Mouse (Mus musculus) lung, embryonic 14.5 days (tissue): ENCODE results near the gene Blvra. TPM values are rescaled to one million over a fixed set of nuclear protein-coding genes. Genes with fewer than 3 reads are reported as not detected.

Source experiments
- ATAC-seq: fragments of 200-750 bp; cut with Nextera tagmentation; 2 replicates; pipeline ENCODE4 v1.8.0; 2017; ENCODE audit warnings: mild to moderate bottlenecking, moderate TSS enrichment, moderate library complexity; ENCODE audit not compliant: insufficient read depth
- DNase-seq: peaks from one replicate; pipeline ENCODE4 v3.0.0-alpha.2; 2015
- H3K27ac ChIP-seq: fragments of 300-500 bp; sonication (generic); 2 replicates; pipeline ENCODE4 v1.5.1; 2014; ENCODE audit warnings: low read depth, mild to moderate bottlenecking, moderate library complexity
- H3K27me3 ChIP-seq: fragments of 300-500 bp; sonication (generic); 2 replicates; pipeline ENCODE4 v1.6.1; 2014; ENCODE audit warnings: low read length, control low read depth; ENCODE audit not compliant: insufficient read depth
- H3K36me3 ChIP-seq: fragments of 300-500 bp; sonication (generic); 2 replicates; pipeline ENCODE4 v1.6.1; 2014; ENCODE audit warnings: control low read depth; ENCODE audit not compliant: insufficient read depth
- H3K4me1 ChIP-seq: fragments of 300-500 bp; sonication (generic); 2 replicates; pipeline ENCODE4 v1.6.1; 2014; ENCODE audit warnings: antibody characterized with exemption, control low read depth; ENCODE audit not compliant: insufficient read depth
- H3K4me2 ChIP-seq: fragments of 300-500 bp; sonication (generic); 2 replicates; pipeline ENCODE4 v1.6.1; 2014; ENCODE audit warnings: mild to moderate bottlenecking
- H3K4me3 ChIP-seq: fragments of 300-500 bp; sonication (generic); 2 replicates; pipeline ENCODE4 v1.5.1; 2014; ENCODE audit warnings: low read depth, low read length
- H3K9ac ChIP-seq: fragments of 300-500 bp; sonication (generic); 2 replicates; pipeline ENCODE4 v1.6.1; 2014
- H3K9me3 ChIP-seq: fragments of 300-500 bp; sonication (generic); 2 replicates; pipeline ENCODE4 v1.6.1; 2016; ENCODE audit warnings: low read depth, low read length, control low read depth
- CTCF ChIP-seq: IDR thresholded peaks from 2 replicates; pipeline ENCODE4 v1.5.1; 2016; ENCODE audit warnings: antibody characterized with exemption, low read depth
- WGBS: fragments of 180-500 bp; shearing (Covaris S2); extraction: QIAGEN DNeasy Blood & Tissue Kit; methylation state at CpG from one replicate; pipeline ENCODE4 v1.1.7; 2014; 5-methylcytosine and 5-hydroxymethylcytosine counted together
- microRNA-seq: library from miRNA; unstranded; fragments of <30 nt; microRNA quantifications from one replicate; pipeline ENCODE4, GENCODE M21; 2016; ENCODE audit warnings: borderline number of aligned reads
- polyA plus RNA-seq: library from polyadenylated mRNA; unstranded; fragments of >200 nt; fragmentation: Nextera tagmentation; extraction: Ambion mirVana; gene quantifications from 2 replicates; pipeline ENCODE4 v1.2.1, GENCODE M21; 2014

The Blvra gene
- polyA plus RNA-seq, 1 experiment from 2014 or later, result 51.3 TPM

DNA sequence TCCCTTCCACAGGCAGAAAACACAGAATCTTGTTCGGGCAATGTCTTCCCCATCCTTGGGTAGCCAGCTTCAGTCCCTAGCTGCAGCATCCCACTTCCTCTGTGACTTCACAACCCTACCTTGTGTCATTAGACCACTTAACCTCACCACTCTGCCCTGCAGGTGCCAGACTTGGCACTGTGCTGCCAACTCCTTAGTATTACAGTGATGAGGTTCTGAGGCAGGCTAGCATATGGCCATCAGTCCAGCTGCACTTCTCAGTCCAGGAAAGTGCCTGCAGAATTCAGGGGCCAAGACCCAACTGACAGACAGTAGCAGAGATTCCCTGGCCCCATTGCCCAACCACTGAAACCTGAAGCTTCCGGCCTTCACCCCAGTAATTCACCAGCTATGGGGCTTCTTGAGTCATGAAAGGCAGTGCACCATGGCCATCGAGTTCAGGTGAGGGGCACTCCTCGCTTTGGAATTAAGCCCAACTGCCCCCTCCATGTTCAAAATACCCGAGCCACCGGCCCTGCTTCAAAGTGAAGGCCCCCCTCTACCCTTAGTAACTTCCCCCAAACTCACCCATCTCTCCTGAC, 72.2 kb downstream of the Blvra start:
- no peak for DNase-seq

DNA sequence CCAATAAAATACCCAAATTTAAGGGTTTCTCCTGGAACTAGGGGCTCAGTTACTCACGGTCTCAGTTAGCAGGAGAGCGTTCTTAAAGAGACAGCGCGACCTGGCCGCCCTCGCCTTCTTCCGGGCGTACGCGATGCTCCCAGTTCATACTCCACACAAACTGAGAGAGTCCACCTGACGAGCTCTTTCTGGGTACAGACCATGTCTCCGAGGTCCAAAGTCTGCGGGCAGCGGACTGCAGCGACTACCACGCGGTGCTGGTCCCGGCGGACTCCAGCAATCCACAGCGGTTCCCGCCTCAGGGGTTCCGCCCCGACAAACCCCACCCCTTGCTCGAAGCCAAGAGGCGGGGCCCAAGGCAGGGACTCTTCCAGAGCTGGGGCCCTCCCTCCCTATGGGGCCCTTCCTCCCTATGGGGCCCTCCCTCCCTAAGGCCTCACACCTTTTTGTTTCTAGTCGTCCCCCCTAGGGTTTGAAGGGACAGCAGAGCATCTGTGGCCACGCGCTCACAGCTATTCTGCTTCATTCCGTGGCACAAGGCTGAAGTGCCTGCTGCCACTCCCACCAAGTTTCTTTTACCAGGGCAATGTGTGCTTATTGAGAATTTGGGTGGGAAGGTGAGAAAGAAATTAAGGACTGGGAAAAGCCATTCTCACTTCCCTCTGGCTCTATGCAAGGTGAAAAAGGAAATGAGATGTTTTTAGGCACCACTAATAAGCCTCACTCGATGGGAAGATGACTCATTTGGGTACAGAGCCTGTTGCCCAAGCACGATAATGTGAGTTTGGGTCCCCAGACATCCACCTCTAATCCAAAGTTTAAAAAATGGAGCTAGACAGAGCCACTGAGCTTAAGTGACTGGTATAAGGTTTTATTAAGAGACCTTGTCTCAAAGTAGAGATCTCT, 72.9 kb downstream of the Blvra start, which contains the start of gene Itpripl1:
Gene Itpripl1, minus strand, starts transcription at position 285 of the 906 bp plus-strand sequence.
- Histone ChIP-seq H3K4me2 (peak within 1 kb of the TSS; percentile 70), H3K9ac (peak within 1 kb of the TSS; percentile 58), H3K27me3 (no peaks in the 10 kb centered on the region), H3K4me1 (peaks cover 10% of the 10 kb centered on the region; the same call in 1 of the 2 replicates), H3K9me3 (no peaks in the 10 kb centered on the region), H3K4me3 (peak within 1 kb of the TSS; percentile 62), H3K36me3 (peaks cover 21% of the 10 kb centered on the region), H3K27ac (peak within 1 kb of the TSS; percentile 18; the same call in 1 of the 2 replicates)
- WGBS, result 3% methylated on average over 31 of the region's 31 CpGs
- ATAC-seq, result peak; percentile 96
- no peak for TF ChIP-seq CTCF
- peak; percentile 84 for DNase-seq

More for the DNA sequence above, 72.2 kb downstream of the Blvra start:
- 11% methylated on average over 6 of the region's 6 CpGs for WGBS
- Histone ChIP-seq H3K36me3 (peaks cover 21% of the 10 kb centered on the region), H3K27ac (no peak overlapping the region), H3K4me1 (peaks cover 10% of the 10 kb centered on the region; the same call in 1 of the 2 replicates), H3K4me2 (peak overlapping the region; percentile 70), H3K9me3 (no peaks in the 10 kb centered on the region), H3K27me3 (no peaks in the 10 kb centered on the region), H3K9ac (peak overlapping the region; percentile 58), H3K4me3 (peak overlapping the region; percentile 62)
- no peak for TF ChIP-seq CTCF
- ATAC-seq, result peak; percentile 13; the same call in 1 of the 2 replicates

DNA sequence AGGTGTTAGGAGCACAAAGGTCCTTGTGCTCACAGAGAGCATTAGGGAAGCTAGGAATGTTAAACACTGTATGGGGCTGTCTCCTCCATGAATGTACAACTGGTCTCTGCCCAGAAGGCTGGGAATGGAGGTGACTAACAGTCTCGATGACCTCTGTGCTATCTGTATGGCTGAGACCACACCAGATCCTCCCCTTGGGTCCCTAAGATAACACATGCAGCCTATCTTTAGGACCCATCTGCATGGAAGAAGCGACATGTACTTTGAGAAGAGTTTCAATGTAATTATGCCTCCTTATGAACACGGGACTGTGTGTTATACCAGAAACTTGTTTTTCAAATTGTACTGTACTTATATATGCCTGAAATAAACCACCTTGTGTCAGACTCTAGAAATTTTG, 75.2 kb downstream of the Blvra start:
- Histone ChIP-seq H3K4me2 (no peak overlapping the region), H3K4me3 (no peak overlapping the region), H3K9ac (no peak overlapping the region), H3K27me3 (no peaks in the 10 kb centered on the region), H3K36me3 (peaks cover 8% of the 10 kb centered on the region), H3K27ac (no peak overlapping the region), H3K9me3 (no peaks in the 10 kb centered on the region), H3K4me1 (peaks cover 10% of the 10 kb centered on the region; the same call in 1 of the 2 replicates)
- ATAC-seq (no peak), DNase-seq (no peak)
- 72% methylated on average over 3 of the region's 3 CpGs for WGBS
- TF ChIP-seq CTCF, result no peak

Small RNA genes within 50 kb of the gene (microRNA-seq; reads per million reads assigned to microRNA genes)
- gene Gm24081, result not detected

Other genes starting within 250 kb of the Blvra start
- gene Trpm7, start 194.4 kb upstream of the Blvra start, polyA plus RNA-seq, result 48.0 and 50.8 TPM in 2 replicates
- 42.7 and 46.0 TPM in 2 replicates for gene Sppl2a, start 137.4 kb upstream of the Blvra start, polyA plus RNA-seq
- 11.2 and 11.9 TPM in 2 replicates for gene Ap4e1, start 61.9 kb upstream of the Blvra start, polyA plus RNA-seq
- gene Ncaph, start 63.3 kb downstream of the Blvra start, polyA plus RNA-seq, result 119 and 123 TPM in 2 replicates
- 25.6 and 26.5 TPM in 2 replicates for gene Itpripl1, start 72.8 kb downstream of the Blvra start, polyA plus RNA-seq
- gene 1810024B03Rik, start 137.6 kb downstream of the Blvra start, polyA plus RNA-seq, result 1.9 and 2.8 TPM in 2 replicates
- 75.1 TPM in 2 replicates for gene Snrnp200, start 137.7 kb downstream of the Blvra start, polyA plus RNA-seq
- gene Ciao1, start 177.2 kb downstream of the Blvra start, polyA plus RNA-seq, result 58.5 and 61.3 TPM in 2 replicates
- gene Tmem127, start 177.2 kb downstream of the Blvra start, polyA plus RNA-seq, result 22.0 and 22.6 TPM in 2 replicates
- 86.6 and 88.7 TPM in 2 replicates for gene Stard7, start 199.6 kb downstream of the Blvra start, polyA plus RNA-seq